Mouse (Mus musculus): ENCODE data around the gene Tmem260. TPM values are rescaled to one million over a fixed set of nuclear protein-coding genes. Genes with fewer than 3 reads are reported as not detected.

Gene Tmem260
- total and polyA plus RNA-seq, 3 experiments = 4.6 to 9.0 (median 5.2) TPM

- H3K4me3 ChIP-seq (replicated peaks in 1 of 3; ENCODE audit: low read depth in 2 of 3, low read length in 2 of 3, poor library complexity in 1 of 3) = no peak overlapping the region
- H3K27ac ChIP-seq (ENCODE audit: insufficient read depth, low read depth) = no peak overlapping the region
- peaks cover 1% of the 10 kb centered on the region for H3K27me3 ChIP-seq (replicated peaks)
- no peak overlapping the region for H3K4me2 ChIP-seq (ENCODE audit: insufficient read depth, low read depth, poor library complexity, severe bottlenecking)
- dilution Hi-C loops (cut with MboI; ENCODE audit: extremely low pct_ligation_motif_present, extremely low pct_unique_long_range_greater_than_20kb, low sequenced_read_pairs) = no loop called here
- TF ChIP-seq ZMIZ1 (IDR thresholded peaks at IDR 0.05; ENCODE audit: low read depth, low read length) (no peak), PAX5 (IDR thresholded peaks at IDR 0.05; ENCODE audit: low read length) (no peak), UBTF (IDR thresholded peaks at IDR 0.05; ENCODE audit: low read depth, low read length) (no peak), HCFC1 (IDR thresholded peaks at IDR 0.05; ENCODE audit: low read depth, low read length) (no peak), EP300 (IDR thresholded peaks at IDR 0.05; ENCODE audit: low read length) (no peak), SIN3A (IDR thresholded peaks at IDR 0.05; ENCODE audit: low read length) (no peak), USF2 (conservative IDR thresholded peaks at IDR 0.05; ENCODE audit: low read depth, low read length) (no peak), POLR2AphosphoS2 (IDR thresholded peaks at IDR 0.05; ENCODE audit: low read depth, low read length) (no peak), IRF4 (IDR thresholded peaks at IDR 0.05; ENCODE audit: low read depth, low read length) (no peak), ETS1 (conservative IDR thresholded peaks at IDR 0.05; ENCODE audit: low read depth, low read length) (no peak), KAT2A (IDR thresholded peaks at IDR 0.05; ENCODE audit: insufficient replicate concordance, low read length) (no peak)
- no peaks in the 10 kb centered on the region for H3K36me3 ChIP-seq (replicated peaks in 1 of 2; ENCODE audit: control insufficient read depth in 1 of 2, insufficient read depth in 1 of 2, low read length in 1 of 2)
- no peaks in the 10 kb centered on the region for H3K79me2 ChIP-seq (replicated peaks; ENCODE audit: control insufficient read depth, extremely low read depth, insufficient read depth, poor library complexity, severe bottlenecking)
- DNase-seq (ENCODE audit: extremely low read depth) = no peak
- H3K9me3 ChIP-seq (replicated peaks; ENCODE audit: low read length) = no peaks in the 10 kb centered on the region
- H3K9ac ChIP-seq (ENCODE audit: insufficient read depth, low read depth) = no peak overlapping the region
- no peaks in the 10 kb centered on the region for H3K4me1 ChIP-seq (ENCODE audit: control insufficient read depth in 1 of 2, insufficient read depth in 2 of 2)
- in situ Hi-C loops (cut with MboI; ENCODE audit: low pct_ligation_motif_present, low pct_unique_long_range_greater_than_20kb, low sequenced_read_pairs) = no loop called here
Measured at GRCm38 (mm10) chr14:48431978-48432377, 13.9 kb upstream of the Tmem260 start.

DNA sequence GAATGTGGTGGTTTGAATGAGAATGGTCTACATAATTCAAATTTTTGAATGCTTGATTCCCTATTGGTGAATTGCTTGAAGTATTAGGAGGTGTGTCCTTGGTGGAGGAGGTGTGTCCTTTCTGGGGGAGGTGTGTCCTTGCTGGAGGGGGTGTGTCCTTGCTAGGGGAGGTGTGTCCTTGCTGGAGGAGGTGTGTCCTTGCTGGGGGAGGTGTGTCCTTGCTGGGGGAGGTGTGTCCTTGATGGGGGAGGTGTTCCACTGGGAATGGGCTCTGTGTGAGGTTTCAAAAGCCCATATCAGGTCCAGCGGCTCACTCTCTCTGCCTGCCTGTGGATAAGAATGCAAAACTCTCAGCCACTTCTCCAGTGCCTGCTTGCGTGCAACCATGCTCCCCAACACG, 2.1 kb upstream of the Tmem260 start:
- Histone ChIP-seq H3K27me3 (replicated peaks) (no peaks in the 10 kb centered on the region), H3K36me3 (replicated peaks in 1 of 2; ENCODE audit: control insufficient read depth in 1 of 2, insufficient read depth in 1 of 2, low read length in 1 of 2) (no peaks in the 10 kb centered on the region), H3K27ac (ENCODE audit: insufficient read depth, low read depth) (no peak overlapping the region), H3K4me1 (ENCODE audit: control insufficient read depth in 1 of 2, insufficient read depth in 2 of 2) (peaks cover 0 to 23% of the 10 kb centered on the region in 2 experiments; a peak in 2 of 4 replicates), H3K79me2 (replicated peaks; ENCODE audit: control insufficient read depth, extremely low read depth, insufficient read depth, poor library complexity, severe bottlenecking) (no peaks in the 10 kb centered on the region), H3K9me3 (replicated peaks; ENCODE audit: low read length) (no peaks in the 10 kb centered on the region), H3K4me2 (ENCODE audit: insufficient read depth, low read depth, poor library complexity, severe bottlenecking) (no peak overlapping the region), H3K9ac (ENCODE audit: insufficient read depth, low read depth) (no peak overlapping the region), H3K4me3 (replicated peaks in 1 of 3; ENCODE audit: low read depth in 2 of 3, low read length in 2 of 3, poor library complexity in 1 of 3) (no peak overlapping the region)
- dilution Hi-C loops (cut with MboI; ENCODE audit: extremely low pct_ligation_motif_present, extremely low pct_unique_long_range_greater_than_20kb, low sequenced_read_pairs) = no loop called here
- in situ Hi-C loops (cut with MboI; ENCODE audit: low pct_ligation_motif_present, low pct_unique_long_range_greater_than_20kb, low sequenced_read_pairs) = no loop called here
- no peak for TF ChIP-seq ELF1 (IDR thresholded peaks at IDR 0.05; ENCODE audit: low read depth, low read length)
- DNase-seq (ENCODE audit: extremely low read depth) = peak; percentile 42

DNA sequence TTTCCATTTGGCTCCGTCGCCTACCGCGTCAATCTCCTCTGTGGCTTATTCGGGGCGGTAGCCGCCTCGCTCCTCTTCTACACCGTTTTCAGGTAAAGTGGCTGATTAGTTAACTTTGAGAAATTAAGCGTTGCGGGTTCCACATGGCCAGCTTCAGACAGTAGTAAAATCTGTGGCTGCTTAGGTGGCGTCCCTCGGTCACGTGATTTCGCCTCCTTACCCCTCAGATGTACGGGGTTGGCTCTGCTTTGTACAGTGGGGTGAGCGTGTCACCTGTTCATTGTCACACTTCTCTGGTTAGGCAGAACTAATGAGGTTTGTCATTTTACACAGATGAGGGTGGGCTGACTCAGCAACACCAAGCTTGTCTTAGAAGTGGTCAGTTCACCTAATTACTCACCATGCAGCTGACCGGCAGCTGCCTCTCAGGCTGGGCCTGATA, 6.1 kb downstream of the Tmem260 start:
- Histone ChIP-seq H3K9ac (ENCODE audit: insufficient read depth, low read depth) (no peak overlapping the region), H3K36me3 (replicated peaks in 1 of 2; ENCODE audit: control insufficient read depth in 1 of 2, insufficient read depth in 1 of 2, low read length in 1 of 2) (peaks cover 0 to 11% of the 10 kb centered on the region in 2 experiments), H3K4me2 (ENCODE audit: insufficient read depth, low read depth, poor library complexity, severe bottlenecking) (peak overlapping the region; percentile 53), H3K79me2 (replicated peaks; ENCODE audit: control insufficient read depth, extremely low read depth, insufficient read depth, poor library complexity, severe bottlenecking) (no peaks in the 10 kb centered on the region), H3K27ac (ENCODE audit: insufficient read depth, low read depth) (peak overlapping the region; percentile 44), H3K4me1 (ENCODE audit: control insufficient read depth in 1 of 2, insufficient read depth in 2 of 2) (peaks cover 0 to 36% of the 10 kb centered on the region in 2 experiments; a peak in 2 of 4 replicates), H3K27me3 (replicated peaks) (no peaks in the 10 kb centered on the region), H3K4me3 (replicated peaks in 1 of 3; ENCODE audit: low read depth in 2 of 3, low read length in 2 of 3, poor library complexity in 1 of 3) (peak overlapping the region; percentile 6 to 30 (median 28)), H3K9me3 (replicated peaks; ENCODE audit: low read length) (no peaks in the 10 kb centered on the region)
- peak; percentile 93 for DNase-seq (ENCODE audit: extremely low read depth)
- in situ Hi-C loops (cut with MboI; ENCODE audit: low pct_ligation_motif_present, low pct_unique_long_range_greater_than_20kb, low sequenced_read_pairs) = no loop called here
- dilution Hi-C loops (cut with MboI; ENCODE audit: extremely low pct_ligation_motif_present, extremely low pct_unique_long_range_greater_than_20kb, low sequenced_read_pairs) = no loop called here
- TF ChIP-seq NRF1 (IDR thresholded peaks at IDR 0.05; ENCODE audit: low read depth, low read length) = 0 out of 2 replicates have a peak, but pooled peaks have one; percentile 24
- peak; percentile 60 for TF ChIP-seq MYC (IDR thresholded peaks at IDR 0.05; ENCODE audit: low read depth, low read length)
- peak; percentile 83 for TF ChIP-seq TCF12 (IDR thresholded peaks at IDR 0.05; ENCODE audit: low read depth, low read length)
- TF ChIP-seq PAX5 (IDR thresholded peaks at IDR 0.05; ENCODE audit: low read length) = no peak
- peak; percentile 92 for TF ChIP-seq USF2 (conservative IDR thresholded peaks at IDR 0.05; ENCODE audit: low read depth, low read length)
- peak; percentile 91 for TF ChIP-seq MAFK (IDR thresholded peaks at IDR 0.05; ENCODE audit: insufficient replicate concordance, low read length)
- TF ChIP-seq CHD2 (IDR thresholded peaks at IDR 0.05; ENCODE audit: low read length) = peak; percentile 59; the same call in 1 of the 2 replicates
- no peak for TF ChIP-seq E2F4 (IDR thresholded peaks at IDR 0.05; ENCODE audit: insufficient replicate concordance, low read depth, low read length)
- TF ChIP-seq IRF4 (IDR thresholded peaks at IDR 0.05; ENCODE audit: low read depth, low read length) = peak; percentile 77; the same call in 1 of the 2 replicates
- TF ChIP-seq ETS1 (conservative IDR thresholded peaks at IDR 0.05; ENCODE audit: low read depth, low read length) = peak; percentile 91
- peak; percentile 72; the same call in 1 of the 2 replicates for TF ChIP-seq RCOR1 (conservative IDR thresholded peaks at IDR 0.05; ENCODE audit: low read depth, low read length)
- TF ChIP-seq MEF2A (IDR thresholded peaks at IDR 0.05; ENCODE audit: borderline replicate concordance, low read depth, low read length) = no peak; the same call in 1 of the 2 replicates
- TF ChIP-seq MAZ (IDR thresholded peaks at IDR 0.05; ENCODE audit: low read depth, low read length) = 0 out of 2 replicates have a peak, but pooled peaks have one; percentile 47
- TF ChIP-seq POLR2AphosphoS2 (IDR thresholded peaks at IDR 0.05; ENCODE audit: low read depth, low read length) = no peak
- TF ChIP-seq USF1 (IDR thresholded peaks at IDR 0.05; ENCODE audit: low read depth, low read length) = peak; percentile 89
- no peak for TF ChIP-seq ZMIZ1 (IDR thresholded peaks at IDR 0.05; ENCODE audit: low read depth, low read length)
- TF ChIP-seq CHD1 (IDR thresholded peaks at IDR 0.05; ENCODE audit: low read depth, low read length) = 0 out of 2 replicates have a peak, but pooled peaks have one; percentile 35
- TF ChIP-seq POLR2A (IDR thresholded peaks at IDR 0.05; ENCODE audit: low read depth, low read length) = peak; percentile 33; the same call in 1 of the 2 replicates
- no peak for TF ChIP-seq KAT2A (IDR thresholded peaks at IDR 0.05; ENCODE audit: insufficient replicate concordance, low read length)

All from CH12.LX (cell line).